Mouse (Mus musculus) forebrain, embryonic 16.5 days (tissue): ENCODE measurements around the gene Hpcal1. TPM values are rescaled to one million over a fixed set of nuclear protein-coding genes. Genes with fewer than 3 reads are reported as not detected.

Experiments used
- polyA plus RNA-seq: library from polyadenylated mRNA; unstranded; fragments of >200 nt; fragmentation: Nextera tagmentation; extraction: Ambion mirVana; gene quantifications from 2 replicates; pipeline ENCODE4 v1.2.1, GENCODE M21; 2015

Hpcal1 gene
- polyA plus RNA-seq, 1 experiment from 2014 or later, result 47.1 TPM

Other genes with a start within 250 kb of the Hpcal1 start
- 217 and 246 TPM in 2 replicates for gene Odc1, start 146.1 kb upstream of the Hpcal1 start, polyA plus RNA-seq